Mouse (Mus musculus) c-Kit-negative CD71-positive TER-119-positive erythroid progenitor cells, embryonic 14.5 days (primary cell): ENCODE data around the gene Mdm2.
A peak's percentile ranks its signal among the peaks of the same experiment; 100 is the strongest.
"Not testable (repeated sequence)": the region's sequence is repeated elsewhere in the genome, so short reads cannot be mapped to it uniquely, and the experiment has no call there.

Experiments
- DNase-seq: peaks from one replicate; pipeline ENCODE4 v3.0.0-alpha.2; 2013; ENCODE audit warnings: low read depth, low spot score

Mdm2 gene

GRCm38 (mm10) chr10:117712871-117713270 is 2.3 kb upstream of the Mdm2 start:
- DNase-seq, result no peak

- no peak for DNase-seq
Measured at GRCm38 (mm10) chr10:117712191-117712754, 1.7 kb upstream of the Mdm2 start.

GRCm38 (mm10) chr10:117711408-117711807 is 850 bp upstream of the Mdm2 start:
- no peak for DNase-seq

- DNase-seq, result peak; percentile 49
Measured at GRCm38 (mm10) chr10:117709930-117710603, 491 bp downstream of the Mdm2 start.

GRCm38 (mm10) chr10:117709326-117709830 is 1.2 kb downstream of the Mdm2 start:
- no peak for DNase-seq

GRCm38 (mm10) chr10:117708856-117709255 is 1.7 kb downstream of the Mdm2 start:
- no peak for DNase-seq

- DNase-seq, result no peak
Measured at GRCm38 (mm10) chr10:117708376-117708775, 2.2 kb downstream of the Mdm2 start.

GRCm38 (mm10) chr10:117707114-117707838 is 3.3 kb downstream of the Mdm2 start:
- no peak for DNase-seq

GRCm38 (mm10) chr10:117706440-117706839 is 4.1 kb downstream of the Mdm2 start:
- DNase-seq, result no peak

- DNase-seq, result no peak
Measured at GRCm38 (mm10) chr10:117705806-117706205, 4.8 kb downstream of the Mdm2 start.

GRCm38 (mm10) chr10:117704964-117705335 is 5.6 kb downstream of the Mdm2 start:
- DNase-seq, result no peak

- DNase-seq, result not testable (repeated sequence)
Measured at GRCm38 (mm10) chr10:117704314-117704963, 6.1 kb downstream of the Mdm2 start.

GRCm38 (mm10) chr10:117703506-117703905 is 7.1 kb downstream of the Mdm2 start:
- no peak for DNase-seq

- no peak for DNase-seq
Measured at GRCm38 (mm10) chr10:117702024-117702833, 8.3 kb downstream of the Mdm2 start.

- no peak for DNase-seq
Measured at GRCm38 (mm10) chr10:117701034-117701829, 9.3 kb downstream of the Mdm2 start.

- no peak for DNase-seq
Measured at GRCm38 (mm10) chr10:117700450-117700849, 10.1 kb downstream of the Mdm2 start.

GRCm38 (mm10) chr10:117699914-117700313 is 10.6 kb downstream of the Mdm2 start:
- DNase-seq, result no peak

- no peak for DNase-seq
Measured at GRCm38 (mm10) chr10:117698313-117699138, 12.0 kb downstream of the Mdm2 start.

- DNase-seq, result peak; percentile 29
Measured at GRCm38 (mm10) chr10:117697561-117698115, 12.9 kb downstream of the Mdm2 start.
